Mouse (Mus musculus) hindbrain, embryonic 16.5 days (tissue): ENCODE results near the gene Capn1. TPM values are rescaled to one million over a fixed set of nuclear protein-coding genes. Genes with fewer than 3 reads are reported as not detected.

Experiments
- ATAC-seq: fragments of 200-750 bp; cut with Nextera tagmentation; 2 replicates; pipeline ENCODE4 v1.8.0; 2017; ENCODE audit warnings: moderate TSS enrichment, moderate library complexity
- H3K27ac ChIP-seq: fragments of 300-500 bp; sonication (generic); 2 replicates; pipeline ENCODE4 v1.5.1; 2014; ENCODE audit warnings: low read depth, mild to moderate bottlenecking, control low read depth, low read length, moderate library complexity
- H3K27me3 ChIP-seq: fragments of 300-500 bp; sonication (generic); replicated peaks from 2 replicates; pipeline ENCODE4 v1.6.1; 2014; ENCODE audit warnings: low read length; ENCODE audit not compliant: control insufficient read depth, insufficient read depth
- H3K36me3 ChIP-seq: fragments of 300-500 bp; sonication (generic); 2 replicates; pipeline ENCODE4 v1.6.1; 2014; ENCODE audit warnings: mild to moderate bottlenecking, low read length, moderate library complexity, mixed read lengths; ENCODE audit not compliant: control insufficient read depth, insufficient read depth
- H3K4me1 ChIP-seq: fragments of 300-500 bp; sonication (generic); 2 replicates; pipeline ENCODE4 v1.6.1; 2014; ENCODE audit warnings: low read depth, low read length; ENCODE audit not compliant: control insufficient read depth, insufficient read depth
- H3K4me2 ChIP-seq: fragments of 300-500 bp; sonication (generic); 2 replicates; pipeline ENCODE4 v1.6.1; 2014; ENCODE audit warnings: mild to moderate bottlenecking, low read length, control low read depth, moderate library complexity
- H3K4me3 ChIP-seq: fragments of 300-500 bp; sonication (generic); 2 replicates; pipeline ENCODE4 v1.5.1; 2014; ENCODE audit warnings: mild to moderate bottlenecking, low read length, control low read depth, moderate library complexity
- H3K9ac ChIP-seq: fragments of 300-500 bp; sonication (generic); 2 replicates; pipeline ENCODE4 v1.6.1; 2014; ENCODE audit warnings: low read depth, mild to moderate bottlenecking, control low read depth, low read length, moderate library complexity
- H3K9me3 ChIP-seq: fragments of 300-500 bp; sonication (generic); 2 replicates; pipeline ENCODE4 v1.6.1; 2014; ENCODE audit warnings: mild to moderate bottlenecking, low read length, moderate library complexity; ENCODE audit not compliant: control insufficient read depth
- WGBS: fragments of 180-500 bp; shearing (Covaris S2); extraction: QIAGEN DNeasy Blood & Tissue Kit; methylation state at CpG from one replicate; pipeline ENCODE4 v1.1.7; 2014; 5-methylcytosine and 5-hydroxymethylcytosine counted together
- microRNA-seq: library from miRNA; unstranded; fragments of <30 nt; microRNA quantifications from one replicate; pipeline ENCODE4, GENCODE M21; 2017
- polyA plus RNA-seq: library from polyadenylated mRNA; unstranded; fragments of >200 nt; fragmentation: Nextera tagmentation; extraction: Ambion mirVana; gene quantifications from 2 replicates; pipeline ENCODE4 v1.2.1, GENCODE M21; 2015

Gene Capn1
- polyA plus RNA-seq, 1 experiment from 2014 or later, result 5.2 TPM

DNA sequence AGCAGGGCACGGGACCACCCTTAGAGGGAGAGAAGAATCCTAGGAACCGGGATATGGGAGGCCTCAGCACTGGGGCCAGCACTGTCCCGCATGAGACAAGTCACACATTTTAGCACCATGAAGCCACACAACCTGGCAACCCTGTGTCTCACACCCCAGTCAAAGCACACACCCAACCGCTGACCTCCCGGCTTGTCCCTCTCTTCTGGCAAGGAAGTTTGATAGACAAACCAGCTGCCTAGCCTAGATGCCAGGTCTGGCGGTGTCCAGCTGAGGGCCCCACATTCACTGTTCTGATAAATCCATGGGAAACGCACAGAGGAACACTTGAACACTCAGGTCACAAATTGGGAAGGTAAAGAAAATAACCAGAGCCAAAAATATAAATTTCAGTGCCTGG, 73.1 kb downstream of the Capn1 start:
- H3K27ac ChIP-seq, result no peak overlapping the region
- H3K4me3 ChIP-seq, result no peak overlapping the region
- H3K27me3 ChIP-seq, result no peaks in the 10 kb centered on the region
- no peak for ATAC-seq
- no peak overlapping the region for H3K4me2 ChIP-seq
- no peak overlapping the region for H3K9ac ChIP-seq
- H3K9me3 ChIP-seq, result no peaks in the 10 kb centered on the region
- H3K36me3 ChIP-seq, result no peaks in the 10 kb centered on the region
- 86% methylated on average over 7 of the region's 7 CpGs for WGBS
- H3K4me1 ChIP-seq, result peaks cover 16% of the 10 kb centered on the region

GRCm38 (mm10) chr19:5940656-5941055, 75.0 kb downstream of the Capn1 start:
- Histone ChIP-seq H3K27ac (peak overlapping the region; percentile 37), H3K4me2 (no peak overlapping the region), H3K9me3 (no peaks in the 10 kb centered on the region), H3K9ac (no peak overlapping the region), H3K4me1 (peaks cover 21% of the 10 kb centered on the region), H3K36me3 (no peaks in the 10 kb centered on the region), H3K4me3 (no peak overlapping the region), H3K27me3 (no peaks in the 10 kb centered on the region)
- ATAC-seq, result no peak
- 86% methylated on average over 10 of the region's 10 CpGs for WGBS

- ATAC-seq, result peak; percentile 61
- Histone ChIP-seq H3K36me3 (no peaks in the 10 kb centered on the region), H3K4me1 (peaks cover 19% of the 10 kb centered on the region), H3K27me3 (no peaks in the 10 kb centered on the region), H3K27ac (peak overlapping the region; percentile 67), H3K4me3 (no peak overlapping the region), H3K9ac (no peak overlapping the region), H3K4me2 (no peak overlapping the region), H3K9me3 (no peaks in the 10 kb centered on the region)
- 54% methylated on average over 4 of the region's 4 CpGs for WGBS
These were observed 75.5 kb downstream of the Capn1 start for GRCm38 (mm10) chr19:5940173-5940572.

- Histone ChIP-seq H3K4me2 (no peak overlapping the region), H3K27ac (peak overlapping the region; percentile 67), H3K36me3 (no peaks in the 10 kb centered on the region), H3K27me3 (no peaks in the 10 kb centered on the region), H3K9ac (no peak overlapping the region), H3K9me3 (no peaks in the 10 kb centered on the region), H3K4me3 (no peak overlapping the region), H3K4me1 (peaks cover 19% of the 10 kb centered on the region)
- WGBS, result 54% methylated on average over 5 of the region's 5 CpGs
- no peak for ATAC-seq
These were observed 76.0 kb downstream of the Capn1 start for GRCm38 (mm10) chr19:5939715-5940114.

Small RNA genes lying within 50 kb of the gene (microRNA-seq; reads per million reads assigned to microRNA genes)
- not detected for gene Mir6988

Other genes with a start within 250 kb of the Capn1 start
- 83.2 and 93.9 TPM in 2 replicates for gene Scyl1, start 244.5 kb downstream of the Capn1 start, polyA plus RNA-seq
- gene Frmd8, start 140.6 kb downstream of the Capn1 start, polyA plus RNA-seq, result 18.1 and 20.1 TPM in 2 replicates
- 2.2 and 2.6 TPM in 2 replicates for gene Slc25a45, start 138.1 kb downstream of the Capn1 start, polyA plus RNA-seq
- gene Tigd3, start 121.7 kb downstream of the Capn1 start, polyA plus RNA-seq, result 10.0 and 10.2 TPM in 2 replicates
- 94.0 and 117 TPM in 2 replicates for gene Dpf2, start 102.9 kb downstream of the Capn1 start, polyA plus RNA-seq
- 22.2 and 23.4 TPM in 2 replicates for gene Cdc42ep2, start 91.1 kb downstream of the Capn1 start, polyA plus RNA-seq
- 22.4 and 26.6 TPM in 2 replicates for gene Pola2, start 51.7 kb downstream of the Capn1 start, polyA plus RNA-seq
- not detected in 2 replicates for gene Slc22a20, start 29.8 kb downstream of the Capn1 start, polyA plus RNA-seq
- gene Syvn1, start 30.7 kb upstream of the Capn1 start, polyA plus RNA-seq, result 29.0 and 38.4 TPM in 2 replicates
- gene Mrpl49, start 41.9 kb upstream of the Capn1 start, polyA plus RNA-seq, result 62.4 and 68.8 TPM in 2 replicates
- 471 and 479 TPM in 2 replicates for gene Fau, start 41.9 kb upstream of the Capn1 start, polyA plus RNA-seq
- gene Znhit2, start 45.3 kb upstream of the Capn1 start, polyA plus RNA-seq, result 31.5 and 35.2 TPM in 2 replicates
- 61.3 and 64.6 TPM in 2 replicates for gene Tm7sf2, start 52.5 kb upstream of the Capn1 start, polyA plus RNA-seq
- 89.5 and 91.3 TPM in 2 replicates for gene Vps51, start 61.3 kb upstream of the Capn1 start, polyA plus RNA-seq
- gene Tmem262, start 64.1 kb upstream of the Capn1 start, polyA plus RNA-seq, result not detected in 2 replicates
- gene Gm28374, start 66.4 kb upstream of the Capn1 start, polyA plus RNA-seq, result 1.2 and 1.5 TPM in 2 replicates
- gene Zfpl1, start 69.1 kb upstream of the Capn1 start, polyA plus RNA-seq, result 74.8 and 77.4 TPM in 2 replicates
- gene Cdca5, start 69.1 kb upstream of the Capn1 start, polyA plus RNA-seq, result 6.8 and 7.7 TPM in 2 replicates
- not detected in 2 replicates for gene AC131692.1, start 78.5 kb upstream of the Capn1 start, polyA plus RNA-seq
- gene Naaladl1, start 89.9 kb upstream of the Capn1 start, polyA plus RNA-seq, result 0.41 and 0.43 TPM in 2 replicates
- gene Sac3d1, start 102.8 kb upstream of the Capn1 start, polyA plus RNA-seq, result 48.5 and 53.9 TPM in 2 replicates
- 64.3 and 66.9 TPM in 2 replicates for gene Snx15, start 112.4 kb upstream of the Capn1 start, polyA plus RNA-seq
- not detected in 2 replicates for gene Batf2, start 125.1 kb upstream of the Capn1 start, polyA plus RNA-seq
- gene Arl2, start 125.7 kb upstream of the Capn1 start, polyA plus RNA-seq, result 154 and 162 TPM in 2 replicates
- 0.10 TPM in 1 of 2 replicates, not detected in the other for gene Majin, start 168.5 kb upstream of the Capn1 start, polyA plus RNA-seq
- not detected in 2 replicates for gene Gpha2, start 210.5 kb upstream of the Capn1 start, polyA plus RNA-seq
- 161 and 167 TPM in 2 replicates for gene Ppp2r5b, start 220.0 kb upstream of the Capn1 start, polyA plus RNA-seq
- gene Atg2a, start 225.8 kb upstream of the Capn1 start, polyA plus RNA-seq, result 11.7 and 16.7 TPM in 2 replicates